Mouse (Mus musculus) megakaryocyte, adult 5-6 weeks (primary cell): ENCODE measurements around the gene Aplf. TPM values are rescaled to one million over a fixed set of nuclear protein-coding genes. Genes with fewer than 3 reads are reported as not detected.

Source experiments
- ATAC-seq: 2 replicates; pipeline ENCODE4 v1.8.0; 2016; ENCODE audit warnings: mild to moderate bottlenecking, inconsistent platforms; ENCODE audit not compliant: poor library complexity, severe bottlenecking
- total RNA-seq, 2 experiments: library from RNA; stranded (forward) in 1 of 2; stranded (reverse) in 1 of 2; fragments of 153-499, 151-499 nt in 1 of 2; fragments of 221-1000, 200-1000 nt in 1 of 2; gene quantifications; 2 replicates each; pipeline versions ENCODE4 v1.2.3 to v1.2.4; 2015 to 2017

Aplf gene
- total RNA-seq (2015), result 8.1 and 8.7 TPM in 2 replicates
- 14.6 and 17.0 TPM in 2 replicates for total RNA-seq (2017)

- peak; percentile 98 for ATAC-seq
Observed at GRCm38 (mm10) chr6:87671771-87672517, at the start of gene Aplf. Gene Aplf, minus strand, starts transcription at chr6:87672193.

DNA sequence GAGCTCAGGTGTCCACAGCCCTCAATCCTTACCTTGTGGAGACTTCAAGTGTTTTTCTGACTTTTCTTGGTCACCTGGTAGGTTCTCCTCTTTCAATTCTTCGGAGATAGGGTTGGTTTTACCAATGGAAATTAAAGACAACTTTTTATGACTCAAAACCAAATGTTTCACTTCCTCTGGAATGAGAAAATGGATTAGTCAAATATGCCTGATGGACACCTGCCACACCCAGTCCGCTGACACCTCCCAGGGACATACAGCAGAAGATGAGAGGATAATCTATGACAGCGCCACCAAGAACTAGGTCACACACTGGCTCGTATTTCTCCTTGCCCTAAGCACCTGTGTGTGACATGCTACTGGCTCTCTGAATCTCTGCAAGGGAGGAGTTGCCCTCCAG, 42.1 kb upstream of the Aplf start:
- ATAC-seq, result no peak

GRCm38 (mm10) chr6:87712311-87712710, 40.3 kb upstream of the Aplf start:
- no peak for ATAC-seq

GRCm38 (mm10) chr6:87706246-87706645, 34.3 kb upstream of the Aplf start:
- no peak for ATAC-seq

GRCm38 (mm10) chr6:87696544-87696943, 24.6 kb upstream of the Aplf start:
- no peak for ATAC-seq

DNA sequence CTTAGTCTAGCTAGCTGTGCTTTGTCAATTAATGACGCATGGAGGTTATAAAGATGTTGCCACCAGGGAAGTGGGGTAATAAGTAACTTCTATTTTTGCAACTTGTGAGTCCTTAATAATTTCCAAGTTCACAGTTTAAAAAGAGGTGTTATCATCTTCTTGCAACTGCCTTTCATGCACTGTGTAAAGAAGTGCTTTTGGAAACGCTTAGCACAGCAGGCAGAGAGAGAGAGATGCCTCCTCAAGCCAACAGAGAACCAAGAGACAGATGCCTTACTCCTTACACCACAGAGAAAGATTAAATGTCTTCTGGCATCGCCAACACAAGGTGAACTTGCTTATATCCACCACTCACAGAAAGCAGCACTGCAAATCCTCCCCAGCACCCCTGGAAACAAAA, 24.0 kb upstream of the Aplf start:
- no peak for ATAC-seq

GRCm38 (mm10) chr6:87680418-87680817, 8.4 kb upstream of the Aplf start:
- no peak for ATAC-seq

GRCm38 (mm10) chr6:87672661-87673060, 668 bp upstream of the Aplf start:
- ATAC-seq, result no peak

DNA sequence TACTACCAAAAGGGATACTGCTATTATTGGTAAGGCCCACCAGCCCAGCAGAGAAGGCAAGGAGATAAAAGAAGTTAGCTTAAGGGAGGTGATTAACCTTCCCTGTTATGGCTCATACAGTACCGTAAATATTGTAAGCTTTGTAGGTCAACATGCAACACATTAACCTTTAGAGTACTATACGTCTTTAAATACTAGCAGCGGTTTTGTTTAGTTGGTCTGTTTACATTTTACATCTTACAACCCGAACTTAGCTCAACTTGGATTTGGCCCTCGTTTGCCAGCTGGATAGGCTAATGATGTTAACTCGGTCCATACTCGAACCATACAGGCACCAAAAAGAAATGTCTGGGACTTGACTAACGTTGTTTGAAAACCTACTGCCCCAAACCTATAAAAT, 640 bp downstream of the Aplf start:
- ATAC-seq, result no peak

DNA sequence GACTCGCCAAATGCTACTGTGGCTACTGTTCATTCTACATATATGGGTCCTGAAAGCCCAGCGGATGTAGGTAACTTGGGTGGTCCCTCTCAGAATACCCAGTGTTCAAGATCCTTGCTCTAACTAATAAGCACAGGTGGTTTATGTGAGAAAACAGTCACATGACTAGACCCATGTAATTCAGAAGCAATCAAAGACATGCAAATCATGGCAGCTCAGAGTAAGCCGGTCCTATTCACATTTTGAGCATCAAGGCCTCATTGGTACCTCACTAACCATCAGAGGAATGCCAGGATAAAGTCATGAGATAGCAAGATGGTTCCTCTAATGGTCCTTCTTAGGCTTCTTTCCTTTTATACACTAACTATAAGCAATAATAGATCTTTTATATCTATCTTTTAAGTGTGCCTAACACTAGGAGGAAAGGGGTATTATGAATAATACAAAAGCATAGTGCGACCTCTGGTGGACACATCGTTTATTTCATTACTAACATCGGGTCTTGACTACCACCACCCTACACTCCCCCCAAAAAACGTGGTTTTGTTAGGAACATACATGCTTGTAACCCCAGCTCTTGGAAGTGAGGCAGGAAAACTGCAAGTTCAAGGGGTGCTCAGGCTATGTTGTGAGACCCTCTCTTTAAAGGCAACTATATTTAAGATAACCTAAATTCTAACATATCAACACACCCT, 2.0 kb downstream of the Aplf start:
- peak; percentile 33; the same call in 1 of the 2 replicates for ATAC-seq

- ATAC-seq, result no peak
Observed at GRCm38 (mm10) chr6:87668733-87669132, 3.3 kb downstream of the Aplf start.

DNA sequence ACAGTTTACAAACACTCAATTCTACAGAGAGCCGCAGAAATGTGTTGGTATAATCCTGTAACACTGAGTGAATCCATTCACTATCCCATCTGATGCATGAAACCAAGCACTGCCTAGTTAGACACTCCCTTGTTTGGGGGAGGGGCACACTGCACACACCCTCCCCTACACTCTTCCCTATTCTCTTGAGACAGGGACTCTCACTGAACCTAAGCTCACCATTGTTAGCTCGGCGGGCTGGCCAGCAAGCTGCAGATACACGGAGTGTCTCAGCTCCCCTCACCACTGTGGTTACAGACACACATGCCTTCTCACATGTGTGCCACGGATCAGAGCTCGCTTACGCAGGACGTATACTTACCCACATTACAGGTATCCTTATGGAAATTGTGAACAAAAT, 4.2 kb downstream of the Aplf start:
- ATAC-seq, result no peak

DNA sequence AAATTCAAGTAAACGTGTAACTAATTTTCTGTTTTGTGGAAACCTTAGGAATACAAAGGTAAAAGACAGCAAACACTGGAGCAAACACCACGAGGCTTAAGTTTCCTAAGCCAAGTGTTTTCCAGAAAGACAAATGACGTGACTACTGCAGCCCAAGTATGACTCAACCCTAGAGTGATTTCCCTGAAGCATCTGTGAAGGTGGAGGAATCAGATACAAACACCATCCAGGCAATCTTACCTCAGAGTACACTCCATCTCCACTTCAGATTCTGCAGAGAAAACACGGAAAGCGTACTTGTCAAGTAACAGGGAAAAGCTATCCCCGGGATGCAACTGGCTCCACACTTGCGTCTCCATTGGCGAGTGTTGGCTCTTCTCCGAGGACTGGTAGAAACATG, 8.5 kb downstream of the Aplf start:
- no peak for ATAC-seq

- no peak for ATAC-seq
Observed at GRCm38 (mm10) chr6:87662197-87662596, 9.8 kb downstream of the Aplf start.

DNA sequence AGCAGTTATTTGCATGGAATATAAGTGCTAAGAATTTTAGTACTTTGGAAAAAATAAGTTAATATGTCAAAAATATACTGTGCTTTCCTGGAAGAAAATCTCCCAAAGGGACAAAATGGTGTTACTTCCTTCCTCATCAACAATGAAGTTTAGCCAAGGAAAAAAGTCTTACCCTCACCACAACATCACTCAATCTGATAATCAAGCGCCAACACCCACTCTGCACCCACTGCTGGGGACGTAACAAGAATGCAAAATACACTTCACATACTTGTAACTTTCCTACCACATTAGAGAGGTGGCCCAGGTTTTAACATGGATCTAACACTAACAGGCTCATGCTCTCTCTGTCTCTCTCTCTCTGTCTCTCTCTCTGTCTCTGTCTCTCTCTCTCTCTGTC, 10.3 kb downstream of the Aplf start:
- no peak for ATAC-seq

DNA sequence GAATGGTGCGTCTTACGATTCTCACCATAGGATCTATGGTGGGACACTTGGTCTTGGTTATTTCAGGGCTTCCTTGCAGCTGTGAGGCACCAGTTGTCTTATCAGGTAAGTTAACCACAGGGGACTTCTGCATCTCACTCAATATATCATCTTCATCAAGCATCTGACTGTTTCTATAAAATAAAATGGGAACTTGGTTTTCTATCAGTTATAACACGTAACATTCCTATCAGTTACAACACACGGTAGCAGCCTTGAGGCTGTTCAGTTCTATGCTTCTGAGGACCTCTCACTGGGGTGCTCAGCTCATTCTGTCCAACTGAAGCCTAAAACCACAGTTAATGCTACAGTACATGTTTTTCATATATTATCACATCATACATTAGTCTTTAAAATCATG, 13.2 kb downstream of the Aplf start:
- no peak for ATAC-seq

DNA sequence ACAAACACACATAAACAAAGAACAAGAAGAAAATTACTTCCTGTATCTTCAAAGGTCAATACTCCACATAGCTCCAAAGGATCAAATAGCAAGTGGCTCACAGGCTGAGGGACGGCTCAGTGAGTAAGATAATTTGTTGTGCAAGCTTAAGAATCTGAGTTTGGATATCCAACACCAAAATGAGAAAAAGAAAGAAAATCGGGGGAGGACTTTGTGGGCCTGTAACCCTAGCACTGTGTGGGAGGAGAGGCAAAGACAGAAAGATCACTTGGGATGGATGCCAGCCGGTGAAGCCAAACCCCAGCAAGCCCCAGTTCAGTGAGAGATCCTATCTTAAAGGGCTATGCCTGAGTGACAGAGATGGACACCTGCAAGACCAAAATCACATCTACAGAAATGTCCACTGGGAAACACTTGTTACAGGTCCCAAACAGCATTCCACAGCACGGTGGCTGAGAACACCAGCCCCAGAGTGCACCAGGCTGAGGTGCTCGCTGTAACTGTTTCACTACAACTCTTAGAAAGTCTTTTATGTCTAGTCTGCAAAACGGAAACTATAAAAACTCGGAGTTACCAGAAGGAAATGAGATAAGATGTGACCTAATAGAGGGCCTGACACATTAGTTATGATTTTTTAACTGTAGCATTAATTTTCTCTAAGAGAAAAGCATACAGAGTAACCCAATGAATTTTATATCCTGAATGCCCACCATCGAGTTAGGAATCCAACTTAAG, 17.9 kb downstream of the Aplf start:
- no peak for ATAC-seq

- no peak for ATAC-seq
Observed at GRCm38 (mm10) chr6:87653478-87653877, 18.5 kb downstream of the Aplf start.

DNA sequence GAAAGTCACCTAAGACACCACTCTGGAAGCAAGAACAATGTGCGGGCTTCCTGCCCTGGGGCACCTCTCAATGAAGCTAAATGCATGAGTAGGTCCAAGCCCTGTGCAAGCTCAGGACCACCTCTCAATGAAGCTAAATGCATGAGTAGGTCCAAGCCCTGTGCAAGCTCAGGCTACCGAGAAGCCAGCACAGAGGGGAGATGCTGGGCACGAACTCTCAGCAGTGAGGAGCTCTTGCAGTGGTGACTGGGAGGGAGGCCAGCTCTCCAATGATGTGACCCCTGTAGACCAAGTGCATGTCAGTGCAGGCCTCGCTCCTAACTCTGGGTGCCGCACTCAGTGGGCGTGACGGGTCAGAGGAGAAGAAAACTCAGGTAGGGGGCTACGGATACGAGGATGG, 19.3 kb downstream of the Aplf start:
- no peak for ATAC-seq

- no peak for ATAC-seq
Observed at GRCm38 (mm10) chr6:87651787-87652186, 20.2 kb downstream of the Aplf start.

- no peak for ATAC-seq
Observed at GRCm38 (mm10) chr6:87638134-87638660, 33.8 kb downstream of the Aplf start.

DNA sequence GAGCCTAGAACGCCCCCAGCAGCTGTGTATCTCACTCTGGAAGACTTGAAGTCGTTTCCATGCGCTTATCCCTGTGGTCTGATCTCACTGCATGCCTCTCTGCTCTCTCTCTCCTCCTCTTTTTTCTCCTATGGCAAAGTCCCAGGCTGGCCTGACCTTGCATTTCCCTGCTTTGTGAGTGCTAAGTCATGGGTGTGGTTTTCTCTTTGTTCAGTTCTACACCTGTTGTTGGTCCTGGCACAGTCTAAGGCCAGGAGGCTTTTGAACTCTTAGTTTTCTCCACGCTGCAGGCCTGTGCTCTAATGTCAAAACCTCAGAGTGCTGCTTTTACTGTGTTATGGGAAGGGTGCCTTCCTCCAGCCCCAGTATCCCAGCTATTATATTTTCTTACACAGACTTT, 39.8 kb downstream of the Aplf start:
- ATAC-seq, result no peak
